Mouse (Mus musculus) frontal cortex, postnatal 14 days (tissue): ENCODE measurements around the gene Frg2f1.

Experiments
- DNase-seq, 2 experiments: peaks; one replicate each; pipeline ENCODE4 v3.0.0; 2022; ENCODE audit warnings: low spot score in 2 of 2

The Frg2f1 gene

GRCm38 (mm10) chr4:119492291-119492932, 46.9 kb downstream of the Frg2f1 start, which contains the start of gene Rimkla:
Gene Rimkla (minus strand): TSS chr4:119492628.
- DNase-seq: peak; percentile 18 to 53

- DNase-seq: peak in 1 of 2 experiments; percentile 33
Measured at GRCm38 (mm10) chr4:119490806-119491205, 48.5 kb downstream of the Frg2f1 start.

DNA sequence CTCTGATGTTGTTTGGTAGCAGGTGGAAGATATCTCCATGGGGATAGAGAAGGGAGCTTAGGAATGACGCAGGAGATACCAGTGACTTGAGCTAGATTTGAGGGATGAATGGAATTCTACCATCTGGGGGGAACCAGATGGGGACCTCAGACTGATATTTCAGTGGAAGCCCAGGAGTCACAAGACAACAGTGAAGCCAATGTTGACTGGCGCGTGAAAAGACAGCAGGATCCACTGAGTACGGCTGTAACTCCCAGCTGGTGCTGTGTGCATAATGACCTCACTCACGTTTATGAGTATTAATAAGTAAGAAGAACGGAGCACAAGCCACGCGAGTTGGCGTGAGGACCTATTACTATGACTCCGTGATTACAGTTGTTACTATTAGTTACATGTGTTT, 49.7 kb downstream of the Frg2f1 start:
- DNase-seq: no peak

GRCm38 (mm10) chr4:119484882-119485281, 54.4 kb downstream of the Frg2f1 start:
- no peak for DNase-seq

- no peak for DNase-seq
Measured at GRCm38 (mm10) chr4:119483051-119483450, 56.3 kb downstream of the Frg2f1 start.
